Mouse (Mus musculus): ENCODE results near the gene Bbs4. TPM values are rescaled to one million over a fixed set of nuclear protein-coding genes. Genes with fewer than 3 reads are reported as not detected.

Bbs4 gene
- polyA plus RNA-seq, 1 experiment = 0.41 TPM

GRCm38 (mm10) chr9:59352586-59353252 is 589 bp downstream of the Bbs4 start:
- Histone ChIP-seq H3K27me3 (ENCODE audit: control insufficient read depth, insufficient read depth, low read length) (no peaks in the 10 kb centered on the region), H3K4me1 (ENCODE audit: control insufficient read depth, insufficient read depth, insufficient read length, low read length) (no peaks in the 10 kb centered on the region), H3K36me3 (ENCODE audit: control insufficient read depth, insufficient read depth, low read length) (no peaks in the 10 kb centered on the region), H3K27ac (ENCODE audit: insufficient read depth, low read depth, low read length) (no peak overlapping the region), H3K4me3 (ENCODE audit: low read depth, low read length) (peak overlapping the region; percentile 88)
- 11% methylated on average over 15 of the region's 15 CpGs for WGBS
- TF ChIP-seq POLR2A (IDR thresholded peaks at IDR 0.05; ENCODE audit: low read depth, low read length) (no peak), CTCF (IDR thresholded peaks at IDR 0.05; ENCODE audit: extremely low read depth, insufficient read length, insufficient replicate concordance, low read depth, low read length) (no peak)

GRCm38 (mm10) chr9:59346176-59346575 is 7.1 kb downstream of the Bbs4 start:
- H3K4me3 ChIP-seq (ENCODE audit: low read depth, low read length) = no peak overlapping the region
- no peaks in the 10 kb centered on the region for H3K27me3 ChIP-seq (ENCODE audit: control insufficient read depth, insufficient read depth, low read length)
- TF ChIP-seq POLR2A (IDR thresholded peaks at IDR 0.05; ENCODE audit: low read depth, low read length) (no peak), CTCF (IDR thresholded peaks at IDR 0.05; ENCODE audit: extremely low read depth, insufficient read length, insufficient replicate concordance, low read depth, low read length) (no peak)
- 38% methylated on average over 2 of the region's 2 CpGs for WGBS
- H3K27ac ChIP-seq (ENCODE audit: insufficient read depth, low read depth, low read length) = no peak overlapping the region
- H3K36me3 ChIP-seq (ENCODE audit: control insufficient read depth, insufficient read depth, low read length) = no peaks in the 10 kb centered on the region
- H3K4me1 ChIP-seq (ENCODE audit: control insufficient read depth, insufficient read depth, insufficient read length, low read length) = no peaks in the 10 kb centered on the region

- 0 out of 2 replicates have a peak, but pooled peaks cover 2% of the 10 kb centered on the region for H3K36me3 ChIP-seq (ENCODE audit: control insufficient read depth, insufficient read depth, low read length)
- H3K27me3 ChIP-seq (ENCODE audit: control insufficient read depth, insufficient read depth, low read length) = no peaks in the 10 kb centered on the region
- H3K27ac ChIP-seq (ENCODE audit: insufficient read depth, low read depth, low read length) = no peak overlapping the region
- H3K4me3 ChIP-seq (ENCODE audit: low read depth, low read length) = no peak overlapping the region
- TF ChIP-seq POLR2A (IDR thresholded peaks at IDR 0.05; ENCODE audit: low read depth, low read length) (no peak), CTCF (IDR thresholded peaks at IDR 0.05; ENCODE audit: extremely low read depth, insufficient read length, insufficient replicate concordance, low read depth, low read length) (peak; percentile 48; the same call in 1 of the 2 replicates)
- 85% methylated on average over 9 of the region's 9 CpGs for WGBS
- H3K4me1 ChIP-seq (ENCODE audit: control insufficient read depth, insufficient read depth, insufficient read length, low read length) = no peaks in the 10 kb centered on the region
Measured at GRCm38 (mm10) chr9:59340002-59340401, 13.3 kb downstream of the Bbs4 start.

- Histone ChIP-seq H3K27ac (ENCODE audit: insufficient read depth, low read depth, low read length) (no peak overlapping the region), H3K4me3 (ENCODE audit: low read depth, low read length) (no peak overlapping the region), H3K27me3 (ENCODE audit: control insufficient read depth, insufficient read depth, low read length) (no peaks in the 10 kb centered on the region), H3K4me1 (ENCODE audit: control insufficient read depth, insufficient read depth, insufficient read length, low read length) (no peaks in the 10 kb centered on the region), H3K36me3 (ENCODE audit: control insufficient read depth, insufficient read depth, low read length) (0 out of 2 replicates have a peak, but pooled peaks cover 2% of the 10 kb centered on the region)
- TF ChIP-seq POLR2A (IDR thresholded peaks at IDR 0.05; ENCODE audit: low read depth, low read length) (no peak), CTCF (IDR thresholded peaks at IDR 0.05; ENCODE audit: extremely low read depth, insufficient read length, insufficient replicate concordance, low read depth, low read length) (no peak)
- 78% methylated on average over 5 of the region's 5 CpGs for WGBS
Measured at GRCm38 (mm10) chr9:59339107-59339506, 14.2 kb downstream of the Bbs4 start.

GRCm38 (mm10) chr9:59338411-59338810 is 14.9 kb downstream of the Bbs4 start:
- no peak overlapping the region for H3K4me3 ChIP-seq (ENCODE audit: low read depth, low read length)
- no peaks in the 10 kb centered on the region for H3K27me3 ChIP-seq (ENCODE audit: control insufficient read depth, insufficient read depth, low read length)
- H3K27ac ChIP-seq (ENCODE audit: insufficient read depth, low read depth, low read length) = no peak overlapping the region

GRCm38 (mm10) chr9:59337889-59338288 is 15.4 kb downstream of the Bbs4 start:
- Histone ChIP-seq H3K27me3 (ENCODE audit: control insufficient read depth, insufficient read depth, low read length) (no peaks in the 10 kb centered on the region), H3K4me1 (ENCODE audit: control insufficient read depth, insufficient read depth, insufficient read length, low read length) (no peaks in the 10 kb centered on the region), H3K27ac (ENCODE audit: insufficient read depth, low read depth, low read length) (no peak overlapping the region), H3K4me3 (ENCODE audit: low read depth, low read length) (no peak overlapping the region), H3K36me3 (ENCODE audit: control insufficient read depth, insufficient read depth, low read length) (peaks cover 2% of the 10 kb centered on the region; the same call in 1 of the 2 replicates)
- TF ChIP-seq POLR2A (IDR thresholded peaks at IDR 0.05; ENCODE audit: low read depth, low read length) (no peak), CTCF (IDR thresholded peaks at IDR 0.05; ENCODE audit: extremely low read depth, insufficient read length, insufficient replicate concordance, low read depth, low read length) (no peak)
- 95% methylated on average over 5 of the region's 5 CpGs for WGBS

More at GRCm38 (mm10) chr9:59338411-59338810, 14.9 kb downstream of the Bbs4 start:
- H3K4me1 ChIP-seq (ENCODE audit: control insufficient read depth, insufficient read depth, insufficient read length, low read length) = no peaks in the 10 kb centered on the region
- WGBS = 89% methylated on average over 5 of the region's 5 CpGs
- 0 out of 2 replicates have a peak, but pooled peaks cover 2% of the 10 kb centered on the region for H3K36me3 ChIP-seq (ENCODE audit: control insufficient read depth, insufficient read depth, low read length)
- TF ChIP-seq CTCF (IDR thresholded peaks at IDR 0.05; ENCODE audit: extremely low read depth, insufficient read length, insufficient replicate concordance, low read depth, low read length) (no peak), POLR2A (IDR thresholded peaks at IDR 0.05; ENCODE audit: low read depth, low read length) (no peak)

GRCm38 (mm10) chr9:59336539-59336938 is 16.8 kb downstream of the Bbs4 start:
- 80% methylated on average over 3 of the region's 3 CpGs for WGBS

More at GRCm38 (mm10) chr9:59336539-59336938, 16.8 kb downstream of the Bbs4 start:
- Histone ChIP-seq H3K4me1 (ENCODE audit: control insufficient read depth, insufficient read depth, insufficient read length, low read length) (no peaks in the 10 kb centered on the region), H3K27ac (ENCODE audit: insufficient read depth, low read depth, low read length) (no peak overlapping the region), H3K27me3 (ENCODE audit: control insufficient read depth, insufficient read depth, low read length) (no peaks in the 10 kb centered on the region), H3K4me3 (ENCODE audit: low read depth, low read length) (no peak overlapping the region), H3K36me3 (ENCODE audit: control insufficient read depth, insufficient read depth, low read length) (peaks cover 2% of the 10 kb centered on the region; the same call in 1 of the 2 replicates)
- TF ChIP-seq CTCF (IDR thresholded peaks at IDR 0.05; ENCODE audit: extremely low read depth, insufficient read length, insufficient replicate concordance, low read depth, low read length) (no peak), POLR2A (IDR thresholded peaks at IDR 0.05; ENCODE audit: low read depth, low read length) (no peak)
